Mouse (Mus musculus): Measurements from ENCODE around the gene Arl5a. TPM values are rescaled to one million over a fixed set of nuclear protein-coding genes. Genes with fewer than 3 reads are reported as not detected.

Arl5a gene
- polyA plus RNA-seq, 1 experiment: 14.6 TPM

- H3ac ChIP-seq (ENCODE audit: control insufficient read depth, insufficient read length): no peak overlapping the region
- H3K4me3 ChIP-seq: no peak overlapping the region
- no peaks in the 10 kb centered on the region for H3K36me3 ChIP-seq (ENCODE audit: control insufficient read depth, insufficient read depth)
- TF ChIP-seq E2F4 (IDR thresholded peaks at IDR 0.05; ENCODE audit: insufficient read depth) (no peak), MAX (IDR thresholded peaks at IDR 0.05; ENCODE audit: low read depth) (no peak), TCF12 (IDR thresholded peaks at IDR 0.05; ENCODE audit: insufficient read depth, poor library complexity, severe bottlenecking) (no peak), MYOG (IDR thresholded peaks at IDR 0.05; ENCODE audit: control insufficient read depth in 1 of 3, insufficient read depth in 1 of 3, insufficient read length in 2 of 3, low read depth in 2 of 3) (no peak), TCF3 (IDR thresholded peaks at IDR 0.05; ENCODE audit: insufficient read length, low read depth) (no peak), USF1 (IDR thresholded peaks at IDR 0.05; ENCODE audit: low read depth) (no peak), POLR2AphosphoS2 (IDR thresholded peaks at IDR 0.05; ENCODE audit: insufficient read length, low read depth) (no peak), POLR2A (IDR thresholded peaks at IDR 0.05; ENCODE audit: insufficient read length, low read depth) (no peak), CEBPB (IDR thresholded peaks at IDR 0.05; ENCODE audit: insufficient read depth, poor library complexity, severe bottlenecking) (no peak), MYOD1 (IDR thresholded peaks at IDR 0.05; ENCODE audit: control insufficient read depth in 1 of 3, insufficient read length in 2 of 3, low read depth in 2 of 3) (no peak), SRF (IDR thresholded peaks at IDR 0.05; ENCODE audit: control insufficient read depth, insufficient read length, low read depth) (no peak), REST (IDR thresholded peaks at IDR 0.05; ENCODE audit: insufficient read depth, insufficient read length) (no peak)
- H3K4me2 ChIP-seq (ENCODE audit: low read depth): no peak overlapping the region
- H3K27me3 ChIP-seq (ENCODE audit: control insufficient read depth, insufficient read depth, insufficient read length): no peaks in the 10 kb centered on the region
- H3K79me2 ChIP-seq (ENCODE audit: control insufficient read depth, insufficient read depth): no peaks in the 10 kb centered on the region
Measured at GRCm38 (mm10) chr2:52433365-52433764, 8.7 kb upstream of the Arl5a start.

GRCm38 (mm10) chr2:52427383-52427782 lies 2.7 kb upstream of the Arl5a start:
- no peaks in the 10 kb centered on the region for H3K27me3 ChIP-seq (ENCODE audit: control insufficient read depth, insufficient read depth, insufficient read length)
- H3ac ChIP-seq (ENCODE audit: control insufficient read depth, insufficient read length): no peak overlapping the region
- H3K4me3 ChIP-seq: no peak overlapping the region
- H3K4me2 ChIP-seq (ENCODE audit: low read depth): no peak overlapping the region
- H3K79me2 ChIP-seq (ENCODE audit: control insufficient read depth, insufficient read depth): peaks cover 20% of the 10 kb centered on the region
- no peak for TF ChIP-seq E2F4 (IDR thresholded peaks at IDR 0.05; ENCODE audit: insufficient read depth)
- TF ChIP-seq POLR2AphosphoS2 (IDR thresholded peaks at IDR 0.05; ENCODE audit: insufficient read length, low read depth): no peak
- TF ChIP-seq POLR2A (IDR thresholded peaks at IDR 0.05; ENCODE audit: insufficient read length, low read depth): no peak
- no peak for TF ChIP-seq TCF3 (IDR thresholded peaks at IDR 0.05; ENCODE audit: insufficient read length, low read depth)
- no peak for TF ChIP-seq USF1 (IDR thresholded peaks at IDR 0.05; ENCODE audit: low read depth)
- no peak for TF ChIP-seq MAX (IDR thresholded peaks at IDR 0.05; ENCODE audit: low read depth)
- TF ChIP-seq SRF (IDR thresholded peaks at IDR 0.05; ENCODE audit: control insufficient read depth, insufficient read length, low read depth): no peak
- TF ChIP-seq TCF12 (IDR thresholded peaks at IDR 0.05; ENCODE audit: insufficient read depth, poor library complexity, severe bottlenecking): no peak
- TF ChIP-seq MYOG (IDR thresholded peaks at IDR 0.05; ENCODE audit: control insufficient read depth in 1 of 3, insufficient read depth in 1 of 3, insufficient read length in 2 of 3, low read depth in 2 of 3): no peak
- TF ChIP-seq MYOD1 (IDR thresholded peaks at IDR 0.05; ENCODE audit: control insufficient read depth in 1 of 3, insufficient read length in 2 of 3, low read depth in 2 of 3): no peak
- H3K36me3 ChIP-seq (ENCODE audit: control insufficient read depth, insufficient read depth): no peaks in the 10 kb centered on the region

- Histone ChIP-seq H3K36me3 (ENCODE audit: control insufficient read depth, insufficient read depth) (no peaks in the 10 kb centered on the region), H3K27me3 (ENCODE audit: control insufficient read depth, insufficient read depth, insufficient read length) (no peaks in the 10 kb centered on the region), H3K4me3 (no peak overlapping the region), H3K79me2 (ENCODE audit: control insufficient read depth, insufficient read depth) (peaks cover 34% of the 10 kb centered on the region), H3ac (ENCODE audit: control insufficient read depth, insufficient read length) (no peak overlapping the region), H3K4me2 (ENCODE audit: low read depth) (no peak overlapping the region)
- TF ChIP-seq TCF12 (IDR thresholded peaks at IDR 0.05; ENCODE audit: insufficient read depth, poor library complexity, severe bottlenecking) (no peak), MYOD1 (IDR thresholded peaks at IDR 0.05; ENCODE audit: control insufficient read depth in 1 of 3, insufficient read length in 2 of 3, low read depth in 2 of 3) (no peak), REST (IDR thresholded peaks at IDR 0.05; ENCODE audit: insufficient read depth, insufficient read length) (no peak), MAX (IDR thresholded peaks at IDR 0.05; ENCODE audit: low read depth) (no peak), TCF3 (IDR thresholded peaks at IDR 0.05; ENCODE audit: insufficient read length, low read depth) (no peak), MYOG (IDR thresholded peaks at IDR 0.05; ENCODE audit: control insufficient read depth in 1 of 3, insufficient read depth in 1 of 3, insufficient read length in 2 of 3, low read depth in 2 of 3) (no peak), POLR2A (IDR thresholded peaks at IDR 0.05; ENCODE audit: insufficient read length, low read depth) (no peak), USF1 (IDR thresholded peaks at IDR 0.05; ENCODE audit: low read depth) (no peak), SRF (IDR thresholded peaks at IDR 0.05; ENCODE audit: control insufficient read depth, insufficient read length, low read depth) (no peak), E2F4 (IDR thresholded peaks at IDR 0.05; ENCODE audit: insufficient read depth) (no peak), CEBPB (IDR thresholded peaks at IDR 0.05; ENCODE audit: insufficient read depth, poor library complexity, severe bottlenecking) (no peak), POLR2AphosphoS2 (IDR thresholded peaks at IDR 0.05; ENCODE audit: insufficient read length, low read depth) (no peak)
Measured at GRCm38 (mm10) chr2:52426041-52426440, 1.3 kb upstream of the Arl5a start.

GRCm38 (mm10) chr2:52425523-52425795 lies 758 bp upstream of the Arl5a start:
- no peaks in the 10 kb centered on the region for H3K27me3 ChIP-seq (ENCODE audit: control insufficient read depth, insufficient read depth, insufficient read length)
- peak overlapping the region; percentile 59 for H3K4me3 ChIP-seq
- H3K4me2 ChIP-seq (ENCODE audit: low read depth): peak overlapping the region; percentile 72
- peaks cover 40% of the 10 kb centered on the region for H3K79me2 ChIP-seq (ENCODE audit: control insufficient read depth, insufficient read depth)
- H3ac ChIP-seq (ENCODE audit: control insufficient read depth, insufficient read length): no peak overlapping the region
- no peaks in the 10 kb centered on the region for H3K36me3 ChIP-seq (ENCODE audit: control insufficient read depth, insufficient read depth)
- TF ChIP-seq TCF3 (IDR thresholded peaks at IDR 0.05; ENCODE audit: insufficient read length, low read depth): no peak
- TF ChIP-seq MYOD1 (IDR thresholded peaks at IDR 0.05; ENCODE audit: control insufficient read depth in 1 of 3, insufficient read length in 2 of 3, low read depth in 2 of 3): no peak
- no peak for TF ChIP-seq MAX (IDR thresholded peaks at IDR 0.05; ENCODE audit: low read depth)
- no peak for TF ChIP-seq E2F4 (IDR thresholded peaks at IDR 0.05; ENCODE audit: insufficient read depth)
- TF ChIP-seq TCF12 (IDR thresholded peaks at IDR 0.05; ENCODE audit: insufficient read depth, poor library complexity, severe bottlenecking): no peak
- TF ChIP-seq POLR2AphosphoS2 (IDR thresholded peaks at IDR 0.05; ENCODE audit: insufficient read length, low read depth): no peak
- TF ChIP-seq USF1 (IDR thresholded peaks at IDR 0.05; ENCODE audit: low read depth): no peak
- TF ChIP-seq MYOG (IDR thresholded peaks at IDR 0.05; ENCODE audit: control insufficient read depth in 1 of 3, insufficient read depth in 1 of 3, insufficient read length in 2 of 3, low read depth in 2 of 3): no peak
- no peak for TF ChIP-seq POLR2A (IDR thresholded peaks at IDR 0.05; ENCODE audit: insufficient read length, low read depth)
- no peak for TF ChIP-seq SRF (IDR thresholded peaks at IDR 0.05; ENCODE audit: control insufficient read depth, insufficient read length, low read depth)
- no peak for TF ChIP-seq REST (IDR thresholded peaks at IDR 0.05; ENCODE audit: insufficient read depth, insufficient read length)
- no peak for TF ChIP-seq CEBPB (IDR thresholded peaks at IDR 0.05; ENCODE audit: insufficient read depth, poor library complexity, severe bottlenecking)
